Mouse (Mus musculus) adrenal gland, postnatal 14 days (tissue): Measurements from ENCODE around the gene Gm10277. TPM values are rescaled to one million over a fixed set of nuclear protein-coding genes. Genes with fewer than 3 reads are reported as not detected.

ENCODE experiments used
- total RNA-seq: library from RNA; stranded (reverse); gene quantifications from 2 replicates; pipeline ENCODE4 v1.2.3, GENCODE M21; 2021

Gm10277 gene
- total RNA-seq, 1 experiment from 2014 or later = not detected

Other genes starting within 250 kb of the Gm10277 start
- gene Taok1, start 179.9 kb downstream of the Gm10277 start, total RNA-seq = 53.6 and 53.7 TPM in 2 replicates
- gene Nufip2, start 101.6 kb downstream of the Gm10277 start, total RNA-seq = 77.1 and 82.5 TPM in 2 replicates
- not detected in 2 replicates for gene Cryba1, start 62.5 kb downstream of the Gm10277 start, total RNA-seq
- 57.6 and 62.5 TPM in 2 replicates for gene Myo18a, start 24.5 kb downstream of the Gm10277 start, total RNA-seq
- 3.7 and 21.3 TPM in 2 replicates for gene Pipox, start 106.3 kb upstream of the Gm10277 start, total RNA-seq
- gene Sez6, start 143.1 kb upstream of the Gm10277 start, total RNA-seq = 3.5 and 3.8 TPM in 2 replicates
- gene Phf12, start 195.0 kb upstream of the Gm10277 start, total RNA-seq = 52.2 and 60.9 TPM in 2 replicates
- 9.9 and 10.3 TPM in 2 replicates for gene Dhrs13, start 244.5 kb upstream of the Gm10277 start, total RNA-seq